Mouse (Mus musculus) heart, postnatal 10 days (tissue): ENCODE data around the gene Brpf3. TPM values are rescaled to one million over a fixed set of nuclear protein-coding genes. Genes with fewer than 3 reads are reported as not detected.
"Not testable (repeated sequence)": the region's sequence is repeated elsewhere in the genome, so short reads cannot be mapped to it uniquely, and the experiment has no call there.

ENCODE experiments used
- DNase-seq, 2 experiments: peaks; one replicate each; pipeline ENCODE4 v3.0.0; 2021
- intact Hi-C: fragments of 180-260 bp; cut with DNase I; formaldehyde crosslinking; loops from one replicate; pipeline ENCODE4 v1.15.1; 2025
- total RNA-seq, 2 experiments: library from RNA; stranded (reverse); gene quantifications; 2 replicates each; pipeline ENCODE4 v1.2.3; 2021

Brpf3 gene
- total RNA-seq = 10 to 100 TPM; 15.2 to 22.3 TPM

DNA sequence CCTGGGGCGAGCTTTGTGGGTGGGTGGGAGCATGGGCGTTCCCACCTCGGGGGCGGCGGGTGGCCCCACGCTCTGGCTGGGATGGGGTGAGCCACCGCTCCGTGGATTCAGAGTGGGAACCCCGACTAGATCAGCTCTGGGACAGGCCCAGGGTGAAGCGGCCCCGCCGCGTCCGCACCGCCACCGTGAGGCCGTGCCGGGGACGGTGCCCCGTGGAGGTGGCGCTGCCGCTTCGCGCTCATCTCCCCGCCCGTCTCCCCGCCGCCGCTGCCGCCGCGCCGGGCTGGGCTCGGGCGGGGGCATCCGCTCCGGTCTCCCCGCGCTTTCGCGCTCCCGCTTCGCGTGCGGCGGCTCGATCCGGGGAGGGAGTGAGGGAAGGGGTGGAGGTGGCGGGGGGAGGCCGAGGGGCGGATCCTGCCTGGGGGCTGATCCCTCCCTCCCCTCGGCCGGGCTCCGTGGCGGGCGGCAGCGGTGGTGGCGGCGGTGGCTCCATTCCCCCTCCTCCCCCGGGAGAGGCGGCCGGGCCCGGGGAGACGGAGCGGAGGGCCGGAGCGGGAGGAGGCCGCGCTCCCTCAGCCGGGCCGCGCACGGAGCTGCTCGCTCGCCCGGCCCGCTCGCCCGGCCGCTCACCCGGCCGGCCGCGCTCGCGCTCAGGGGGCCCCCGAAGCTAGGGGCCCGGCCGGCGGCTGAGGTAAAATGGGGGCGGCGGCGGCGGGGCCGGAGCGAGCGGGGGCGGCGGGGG is at the start of gene Brpf3:
TSS of gene Brpf3 (plus strand) at position 420 of the 742 bp plus-strand sequence.
- DNase-seq = peak; percentile 84 to 85
- intact Hi-C loops = loop anchor here (2.0 kb wide), 3 partner anchors 38 to 126 kb away; no protein-coding TSS in a partner anchor

DNA sequence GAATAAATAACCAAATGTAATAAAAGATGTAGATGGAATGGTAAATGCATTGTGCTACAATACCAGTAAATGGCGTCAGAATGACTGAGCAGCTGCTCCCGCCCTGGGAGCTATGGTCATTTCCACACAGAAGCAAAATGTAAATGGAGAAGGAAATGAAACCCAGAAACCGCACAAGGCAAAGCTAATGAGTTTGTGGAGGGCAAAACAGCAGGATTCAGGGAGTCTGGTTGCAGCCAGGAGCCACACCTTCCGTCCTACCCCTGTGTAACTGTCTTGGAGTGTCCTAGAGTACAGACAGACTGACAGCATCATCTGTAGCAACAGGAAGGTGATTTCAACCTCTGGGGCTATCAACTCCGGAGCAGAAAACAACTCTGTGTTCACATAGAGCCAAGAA is 44.4 kb upstream of the Brpf3 start:
- DNase-seq = no peak
- intact Hi-C loops = no loop called here

DNA sequence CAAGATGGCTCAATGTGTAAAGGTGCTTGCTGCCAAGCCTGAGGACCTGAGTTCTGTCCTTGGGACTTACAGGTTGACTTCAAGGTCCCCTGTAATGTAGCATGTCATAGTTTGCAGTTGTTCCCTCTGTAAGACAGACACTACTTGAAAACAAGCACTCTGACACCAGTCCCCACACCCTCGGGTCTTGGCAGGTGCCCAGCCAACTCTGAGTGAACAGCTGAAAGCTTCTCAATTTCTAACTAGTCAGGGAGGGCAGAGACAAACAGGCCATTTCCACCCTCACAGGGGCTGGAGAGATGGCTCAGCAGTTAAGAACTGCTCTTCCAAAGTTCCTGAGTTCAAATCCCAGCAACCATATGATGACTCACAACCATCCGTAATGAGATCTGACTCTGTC is 43.4 kb upstream of the Brpf3 start:
- no peak for DNase-seq
- intact Hi-C loops = no loop called here

- intact Hi-C loops = no loop called here
- no peak for DNase-seq
These were observed 40.1 kb upstream of the Brpf3 start for GRCm38 (mm10) chr17:28760736-28761312.

DNA sequence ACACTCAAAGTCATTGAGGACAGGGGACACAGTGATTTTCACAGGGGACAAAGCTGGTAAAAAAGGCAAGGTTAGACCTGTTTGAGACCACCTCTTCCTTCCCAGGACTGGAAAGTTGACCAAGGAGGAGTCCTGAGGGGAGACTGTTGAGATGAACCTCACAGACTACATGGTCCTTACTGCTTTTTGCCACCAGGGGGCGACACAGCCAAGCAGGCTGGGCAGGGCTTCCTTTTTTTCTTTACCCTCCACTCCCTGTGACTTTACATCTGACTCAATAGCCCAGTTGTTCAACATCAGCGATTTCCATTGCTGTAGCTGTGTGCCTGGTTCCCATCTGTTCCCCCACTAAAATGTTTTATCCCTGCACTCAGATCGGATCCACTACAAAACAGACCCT is 39.0 kb upstream of the Brpf3 start:
- DNase-seq = peak; percentile 80 to 90
- intact Hi-C loops = loop anchor here (1.0 to 2.0 kb wide), 2 partner anchors 39 to 164 kb away; partner anchors contain the start of gene Brpf3

- no peak for DNase-seq
- intact Hi-C loops = no loop called here
These were observed 34.7 kb upstream of the Brpf3 start for GRCm38 (mm10) chr17:28766203-28766602.

DNA sequence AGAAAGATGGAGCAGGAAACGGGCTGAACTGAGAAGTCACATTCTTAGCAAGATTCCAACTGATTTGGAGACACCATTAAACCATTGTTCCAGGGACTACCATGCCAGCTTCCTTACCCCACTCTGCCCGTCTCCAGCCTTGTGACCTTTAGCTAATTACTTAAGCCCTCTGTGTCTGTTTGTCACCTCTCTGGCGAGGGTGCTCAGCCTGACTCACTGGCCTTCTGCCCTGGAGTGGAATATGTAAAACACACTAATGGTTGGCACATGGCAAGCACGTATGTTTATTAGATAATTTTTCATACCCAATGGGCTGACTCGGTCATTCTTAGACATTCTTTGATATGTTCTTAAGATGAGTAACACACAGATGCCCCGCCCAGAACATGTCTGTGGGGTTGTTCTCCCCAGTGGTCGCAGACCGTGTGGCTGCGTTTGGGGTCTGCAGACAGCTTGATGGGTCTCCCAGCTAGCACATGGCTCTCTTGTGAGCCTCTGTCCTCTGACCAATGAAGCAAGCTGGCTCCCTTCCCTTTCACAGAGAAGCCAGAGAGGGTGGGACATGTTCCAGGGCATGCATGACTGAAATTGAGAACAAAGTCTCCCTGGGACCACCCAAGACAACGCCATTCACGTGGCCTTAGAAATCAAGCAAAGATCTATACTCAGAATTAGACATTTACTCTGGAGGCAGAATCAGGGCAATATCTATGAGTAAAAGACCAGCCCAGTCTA is 33.9 kb upstream of the Brpf3 start:
- no peak for DNase-seq
- intact Hi-C loops = no loop called here

- peak in 1 of 2 experiments; percentile 32 for DNase-seq
- intact Hi-C loops = no loop called here
These were observed 31.6 kb upstream of the Brpf3 start, which contains the start of gene Mapk13 for GRCm38 (mm10) chr17:28769121-28769874. Gene Mapk13 (plus strand): TSS chr17:28769297.

- intact Hi-C loops = no loop called here
- DNase-seq = peak in 1 of 2 experiments; percentile 42
These were observed 30.9 kb upstream of the Brpf3 start for GRCm38 (mm10) chr17:28769875-28770421.

- intact Hi-C loops = no loop called here
- no peak for DNase-seq
These were observed 29.6 kb upstream of the Brpf3 start for GRCm38 (mm10) chr17:28771289-28771688.

GRCm38 (mm10) chr17:28774303-28774702 is 26.6 kb upstream of the Brpf3 start:
- DNase-seq, intact Hi-C loops: not testable (repeated sequence)

DNA sequence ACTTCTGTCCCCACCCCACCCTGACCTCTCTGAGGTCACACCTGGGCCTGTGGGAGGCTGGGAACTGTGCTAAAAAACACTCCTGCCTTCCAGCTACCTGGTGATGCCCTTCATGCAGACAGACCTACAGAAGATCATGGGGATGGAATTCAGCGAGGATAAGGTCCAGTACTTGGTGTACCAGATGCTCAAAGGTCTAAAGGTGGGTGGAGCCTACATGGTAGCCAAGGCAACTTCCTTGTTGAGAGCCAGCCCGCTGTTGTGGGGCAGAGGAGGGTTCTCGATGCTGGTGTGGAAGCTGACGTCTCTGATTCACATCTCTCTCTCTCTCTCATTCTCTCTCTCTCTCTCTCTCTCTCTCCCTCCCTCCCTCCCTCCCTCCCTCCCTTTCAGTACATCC is 25.7 kb upstream of the Brpf3 start:
- no peak for DNase-seq
- intact Hi-C loops = no loop called here

DNA sequence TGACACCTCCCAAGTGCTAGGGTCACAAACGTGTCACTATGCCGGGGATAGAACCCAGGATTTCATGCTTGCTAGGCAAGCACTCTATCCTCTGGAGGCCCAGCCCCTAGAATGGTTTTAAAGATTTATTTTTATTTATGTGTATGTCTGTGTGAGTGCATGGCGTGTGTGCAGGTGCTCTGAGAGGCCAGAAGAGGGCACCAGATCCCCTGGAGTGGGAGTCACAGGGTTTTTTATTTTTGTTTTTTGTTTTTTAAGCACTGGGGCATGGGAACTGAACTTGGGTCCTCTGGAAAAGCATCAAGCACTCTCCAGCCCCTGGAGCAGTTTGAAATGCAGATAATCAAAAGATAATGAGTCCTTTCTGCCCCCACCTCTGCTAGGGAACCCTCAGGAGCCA is 24.1 kb upstream of the Brpf3 start:
- intact Hi-C loops = no loop called here

GRCm38 (mm10) chr17:28777231-28778005 is 23.5 kb upstream of the Brpf3 start:
- peak; percentile 52 to 56 for DNase-seq
- intact Hi-C loops = no loop called here

More for the DNA sequence above, 24.1 kb upstream of the Brpf3 start:
- DNase-seq = no peak

GRCm38 (mm10) chr17:28779735-28780134 is 21.2 kb upstream of the Brpf3 start:
- no peak for DNase-seq
- intact Hi-C loops = no loop called here

DNA sequence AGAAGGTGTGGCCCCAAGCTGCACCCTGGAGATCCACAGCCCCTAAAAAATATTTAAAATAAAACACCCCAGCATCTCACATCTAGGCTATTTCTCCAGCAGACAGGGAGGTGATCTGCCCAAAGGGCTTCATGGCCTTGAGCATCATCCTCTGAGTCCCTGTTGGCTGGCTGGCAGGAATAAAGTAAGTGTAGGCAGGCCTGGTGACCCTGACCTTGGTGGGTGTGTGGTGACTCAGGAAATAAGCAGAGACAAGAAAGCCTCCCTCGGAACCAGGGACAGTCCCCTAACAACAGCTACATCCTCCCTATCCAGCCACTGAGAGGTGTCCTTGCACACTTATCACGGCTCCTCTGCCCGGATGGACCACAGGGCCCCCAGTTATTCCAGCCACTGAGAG is 20.1 kb upstream of the Brpf3 start:
- no peak for DNase-seq
- intact Hi-C loops = no loop called here

GRCm38 (mm10) chr17:28781290-28782045 is 19.4 kb upstream of the Brpf3 start:
- DNase-seq = peak; percentile 38 to 50
- intact Hi-C loops = no loop called here

DNA sequence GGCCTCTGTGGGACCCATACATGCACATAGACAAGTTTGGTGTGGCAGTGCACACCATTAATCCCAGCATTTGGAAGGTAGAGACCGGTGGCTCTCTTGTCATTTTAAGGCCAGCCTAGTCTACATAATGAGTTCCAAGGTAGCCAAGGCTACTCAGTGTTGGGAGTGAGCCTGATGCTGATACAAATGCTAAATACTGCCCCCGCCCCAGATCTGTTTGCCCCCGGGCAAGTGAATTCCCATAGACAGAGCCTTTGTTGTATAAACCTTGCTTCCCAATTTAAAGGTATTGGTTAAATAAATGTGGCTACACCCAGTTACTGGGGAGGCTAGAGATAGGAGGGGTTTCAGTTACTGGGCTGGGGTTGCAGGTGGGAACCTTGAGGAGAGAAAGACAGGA is 15.9 kb upstream of the Brpf3 start:
- DNase-seq = no peak
- intact Hi-C loops = no loop called here

DNA sequence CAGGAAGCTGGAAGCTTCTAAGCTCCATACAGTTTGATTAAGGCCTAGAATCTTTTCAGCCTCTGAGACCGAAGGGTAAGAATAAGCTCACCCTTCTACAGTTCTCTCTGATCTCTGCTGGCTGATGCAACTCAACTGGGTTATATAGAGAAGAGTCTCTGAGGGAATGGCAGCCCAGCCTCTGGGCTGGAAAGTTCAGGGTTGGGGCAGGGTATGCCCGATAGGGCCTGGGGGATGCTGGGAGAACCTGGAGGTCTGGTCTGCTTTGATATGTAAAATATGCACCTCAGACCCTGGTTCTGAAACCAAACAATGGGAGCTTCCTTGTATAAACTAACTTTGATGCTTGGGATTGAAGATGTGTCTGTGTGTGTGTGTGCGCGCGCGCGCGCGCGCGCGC is 13.4 kb upstream of the Brpf3 start:
- intact Hi-C loops = no loop called here
- no peak for DNase-seq
